Mouse (Mus musculus) c-Kit-positive CD71-positive TER-119-negative erythroid progenitor cells, embryonic 14.5 days (primary cell): ENCODE measurements around the gene Rexo1.

Experiments used
- DNase-seq: peaks from one replicate; pipeline ENCODE4 v3.0.0-alpha.2; 2013; ENCODE audit warnings: low read depth

The Rexo1 gene

GRCm38 (mm10) chr10:80553997-80554396 is 7.4 kb downstream of the Rexo1 start:
- DNase-seq: no peak

DNA sequence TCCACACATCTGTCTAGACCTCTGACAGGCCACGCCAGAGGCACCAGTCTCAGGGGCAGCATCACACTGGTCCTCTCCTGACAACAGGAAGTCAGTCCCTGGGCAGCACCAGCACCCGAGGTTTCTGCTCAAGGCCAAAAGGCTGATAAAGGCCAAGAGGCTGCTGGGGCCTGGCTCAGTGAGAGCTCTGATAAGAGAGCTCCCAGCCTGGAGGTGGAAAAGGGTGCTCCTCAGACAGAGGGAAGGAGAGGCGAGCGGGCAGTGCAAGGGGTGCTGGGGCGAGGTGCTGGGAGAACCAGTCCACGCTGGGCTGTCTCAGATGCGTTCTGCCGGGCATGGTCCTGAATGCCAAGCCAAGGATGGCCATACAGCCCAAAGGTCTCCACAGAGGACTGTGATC is 7.8 kb downstream of the Rexo1 start:
- DNase-seq: no peak

DNA sequence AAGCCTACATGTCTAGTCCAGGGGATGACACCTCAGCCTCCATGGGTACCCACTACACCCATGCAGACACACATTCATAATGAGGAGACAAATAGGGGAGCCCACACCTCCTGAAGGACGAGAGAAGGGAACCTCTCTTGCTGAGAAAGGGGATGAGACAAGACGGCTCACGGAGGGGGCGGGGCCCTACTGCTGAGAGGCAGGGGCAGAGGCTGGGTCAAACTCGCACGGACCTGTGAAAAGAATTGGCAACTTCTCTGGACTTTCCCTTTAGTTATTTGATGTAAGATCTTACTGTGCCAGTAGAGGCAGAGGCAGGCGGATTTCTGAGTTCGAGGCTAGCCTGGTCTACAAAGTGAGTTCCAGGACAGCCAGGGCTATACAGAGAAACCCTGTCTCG is 9.0 kb downstream of the Rexo1 start:
- DNase-seq: no peak

- no peak for DNase-seq
These were observed 12.1 kb downstream of the Rexo1 start for GRCm38 (mm10) chr10:80549279-80549678.

- DNase-seq: no peak
These were observed 12.8 kb downstream of the Rexo1 start for GRCm38 (mm10) chr10:80548428-80549006.

DNA sequence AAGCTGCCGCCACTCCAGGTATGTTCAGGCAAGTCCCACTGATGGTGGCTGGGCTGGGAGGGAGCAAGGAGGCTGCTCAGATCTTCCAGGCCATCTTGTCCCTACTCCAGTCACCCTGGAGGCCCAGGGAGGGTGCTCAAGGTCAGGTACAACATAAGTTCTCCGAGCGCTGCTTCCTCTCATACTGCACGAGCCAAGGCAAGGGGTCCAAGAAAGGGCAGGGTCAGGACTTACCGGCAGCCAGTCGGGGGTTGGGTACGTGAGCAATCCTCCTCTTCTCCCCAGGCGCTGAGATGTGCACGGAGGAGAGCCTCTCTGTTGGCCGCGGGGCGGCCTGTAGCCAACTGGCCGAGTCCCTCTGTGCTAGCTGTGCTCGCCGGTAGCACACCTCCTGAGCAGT is 13.8 kb downstream of the Rexo1 start:
- no peak for DNase-seq

DNA sequence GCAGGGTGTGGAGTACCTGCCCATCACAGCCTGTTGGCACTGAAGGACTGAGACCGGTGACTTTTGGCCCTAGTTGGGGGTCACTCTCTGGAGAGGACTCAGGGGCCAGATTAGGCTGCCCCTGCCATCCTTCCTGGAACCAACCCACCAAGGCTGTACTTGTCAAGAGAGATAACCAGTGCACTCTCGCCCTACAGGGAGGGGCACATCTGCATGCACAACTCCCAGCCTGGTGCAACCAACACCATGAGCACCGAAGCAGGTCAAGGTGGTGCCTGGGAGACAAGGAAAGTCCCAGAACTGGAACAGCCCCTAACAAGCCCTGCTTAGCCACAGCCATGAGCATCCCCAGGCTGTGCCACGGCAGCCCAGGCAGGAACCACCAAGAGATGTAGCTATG is 14.4 kb downstream of the Rexo1 start:
- no peak for DNase-seq

DNA sequence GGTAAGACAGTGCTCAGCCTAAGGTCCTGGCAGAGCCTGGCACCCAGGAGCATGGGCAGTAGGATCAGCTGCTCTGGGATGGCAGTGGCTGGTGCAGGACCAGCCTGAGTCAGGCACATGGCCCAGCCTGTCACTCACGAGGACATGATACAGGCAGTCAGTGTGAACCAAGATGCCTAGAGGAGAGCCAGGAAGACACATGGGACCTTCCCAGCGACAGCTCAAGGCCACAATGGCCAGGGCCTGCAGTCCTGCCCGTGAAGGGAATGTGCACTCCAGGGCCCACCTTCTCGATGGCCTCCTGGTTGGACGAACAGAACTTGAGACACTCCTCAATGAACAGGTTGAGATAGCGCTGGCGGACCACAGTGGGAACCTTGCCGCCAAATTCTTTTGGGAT is 15.8 kb downstream of the Rexo1 start:
- no peak for DNase-seq

DNA sequence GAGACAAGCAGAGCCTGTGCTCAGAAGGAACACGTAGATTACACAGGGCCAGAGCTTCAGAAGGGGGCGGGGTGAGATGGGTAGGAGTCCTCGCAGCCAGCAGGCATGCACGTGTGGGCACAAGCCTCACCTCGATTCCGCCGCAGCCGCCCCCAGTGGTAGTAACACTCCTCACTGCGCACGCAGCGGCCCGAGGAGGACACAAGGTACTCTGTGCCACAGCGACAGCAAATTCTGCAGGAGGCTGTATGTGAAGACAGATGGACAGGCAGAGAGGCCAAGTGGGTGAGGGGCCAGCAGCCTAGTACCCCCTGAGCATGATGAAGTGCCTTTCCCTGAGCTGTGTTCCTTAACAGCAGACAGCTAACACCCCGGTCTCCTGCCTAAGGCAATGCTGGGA is 17.5 kb downstream of the Rexo1 start:
- DNase-seq: no peak

GRCm38 (mm10) chr10:80539493-80539892 is 21.9 kb downstream of the Rexo1 start:
- no peak for DNase-seq

DNA sequence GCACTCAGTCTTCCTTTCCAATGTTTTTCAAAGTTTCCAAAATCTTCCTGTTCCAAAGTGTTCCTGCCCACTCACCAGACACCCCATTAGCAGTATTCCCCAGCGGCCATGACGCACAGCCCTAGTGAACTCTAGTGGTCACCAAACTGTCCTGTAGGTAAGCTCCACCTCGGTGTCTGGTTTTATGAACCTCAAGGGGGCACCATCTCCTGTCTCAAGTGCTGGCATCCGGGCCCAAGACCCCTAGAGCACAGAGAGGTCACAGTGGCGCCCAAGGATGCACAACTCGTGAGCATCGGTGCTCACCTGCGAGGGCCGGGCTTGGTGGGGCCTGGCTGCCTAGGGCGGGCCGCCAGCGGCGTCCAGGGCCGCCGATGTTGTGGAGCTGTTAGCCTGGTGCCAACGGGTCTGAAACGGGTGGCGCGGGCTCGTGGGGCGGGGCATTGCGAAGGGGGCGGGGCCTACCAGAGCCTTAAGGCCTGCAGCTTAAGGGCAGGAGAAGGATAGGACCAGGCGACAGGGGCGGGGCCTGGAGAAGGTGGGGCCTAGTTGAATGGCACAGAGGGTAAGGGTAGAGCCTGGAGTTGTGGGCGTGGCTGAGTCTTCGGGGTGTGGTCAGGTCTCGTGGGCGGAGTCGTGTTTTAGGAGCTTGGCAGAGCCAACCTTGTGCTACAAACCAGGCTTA is 22.5 kb downstream of the Rexo1 start, which contains the start of gene Atp8b3:
Gene Atp8b3, minus strand, starts transcription at position 415 of the 685 bp plus-strand sequence.
- DNase-seq: peak; percentile 100

GRCm38 (mm10) chr10:80538180-80538579 is 23.2 kb downstream of the Rexo1 start:
- no peak for DNase-seq

- DNase-seq: peak; percentile 69
These were observed 25.6 kb downstream of the Rexo1 start for GRCm38 (mm10) chr10:80535711-80536110.

- DNase-seq: peak; percentile 66
These were observed 26.3 kb downstream of the Rexo1 start for GRCm38 (mm10) chr10:80535071-80535470.

DNA sequence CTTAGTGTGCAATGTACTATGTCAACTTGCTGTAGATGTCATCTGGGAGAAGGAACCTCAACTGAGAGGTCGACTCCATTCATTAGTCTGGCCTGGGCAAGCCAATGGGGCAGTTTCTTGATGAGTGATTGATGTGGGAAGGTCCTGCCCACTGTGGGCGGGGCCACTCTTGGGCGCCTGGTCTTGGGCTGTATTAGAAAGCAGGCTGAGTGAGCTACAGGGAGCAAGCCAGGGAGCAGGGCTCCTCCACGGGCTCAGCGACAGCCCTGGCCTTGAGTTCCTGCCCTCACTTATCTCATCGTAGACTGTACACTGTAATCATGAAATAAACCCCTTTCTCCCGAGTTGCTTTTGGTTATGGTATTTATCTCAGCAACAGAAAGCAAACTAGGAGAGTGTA is 27.7 kb downstream of the Rexo1 start:
- DNase-seq: peak; percentile 85

DNA sequence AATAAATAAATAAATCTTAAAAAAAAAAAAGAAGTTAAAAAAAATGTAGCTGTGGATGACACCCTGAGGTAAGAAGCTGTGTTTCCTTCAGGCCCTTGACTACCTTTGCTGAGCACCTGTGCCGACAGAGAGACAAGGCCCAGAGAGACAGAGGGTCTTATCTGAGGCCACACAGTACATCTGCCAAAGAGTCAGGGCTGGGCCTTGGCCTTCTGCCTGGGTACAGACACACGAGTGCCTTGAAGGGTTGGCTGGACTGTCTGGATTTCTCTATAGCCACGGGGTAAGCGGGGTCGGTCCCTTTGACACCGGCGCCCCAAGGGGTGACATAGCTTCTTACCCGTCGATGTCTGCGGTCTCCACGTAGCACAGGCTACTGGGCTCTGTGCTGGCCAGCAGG is 28.6 kb downstream of the Rexo1 start:
- no peak for DNase-seq

DNA sequence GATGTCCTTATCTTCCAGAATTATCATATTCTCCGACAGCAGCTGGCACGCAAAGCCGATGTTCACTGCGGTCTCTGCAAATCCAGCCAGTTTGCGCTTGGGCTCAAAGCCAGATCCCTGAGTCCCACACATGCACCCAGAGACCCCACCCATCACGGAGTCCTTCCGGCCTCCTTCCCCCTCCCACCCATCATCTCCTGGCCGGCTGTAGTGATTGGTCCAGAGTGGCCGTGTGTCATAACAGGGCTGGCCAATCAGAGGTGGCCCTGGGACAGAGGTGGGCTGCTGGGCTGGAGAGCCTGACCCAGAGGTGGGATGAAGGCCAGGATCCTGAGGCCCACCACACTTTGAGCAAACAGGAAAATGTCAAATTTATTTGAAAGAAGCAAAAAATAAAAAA is 35.2 kb downstream of the Rexo1 start:
- DNase-seq: no peak

- DNase-seq: no peak
These were observed 38.1 kb downstream of the Rexo1 start for GRCm38 (mm10) chr10:80523299-80523698.

GRCm38 (mm10) chr10:80519287-80519686 is 42.1 kb downstream of the Rexo1 start:
- no peak for DNase-seq

DNA sequence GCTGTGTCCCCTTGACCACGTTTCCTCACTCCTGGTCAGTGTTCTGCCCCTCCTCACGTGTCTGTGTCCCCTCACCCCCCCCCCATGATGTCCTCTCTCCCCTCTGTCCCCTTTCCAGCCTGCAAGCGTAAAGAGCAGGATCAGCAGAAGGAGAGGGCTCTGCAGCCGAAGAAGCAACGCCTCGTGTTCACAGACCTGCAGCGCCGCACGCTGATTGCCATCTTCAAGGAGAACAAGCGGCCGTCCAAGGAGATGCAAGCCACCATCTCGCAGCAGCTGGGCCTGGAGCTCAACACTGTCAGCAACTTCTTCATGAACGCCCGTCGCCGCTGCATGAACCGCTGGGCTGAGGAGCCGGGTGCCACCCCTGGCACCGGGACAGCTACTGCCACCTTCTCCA is 47.6 kb downstream of the Rexo1 start:
- no peak for DNase-seq

- no peak for DNase-seq
These were observed 51.1 kb downstream of the Rexo1 start for GRCm38 (mm10) chr10:80510273-80510660.

DNA sequence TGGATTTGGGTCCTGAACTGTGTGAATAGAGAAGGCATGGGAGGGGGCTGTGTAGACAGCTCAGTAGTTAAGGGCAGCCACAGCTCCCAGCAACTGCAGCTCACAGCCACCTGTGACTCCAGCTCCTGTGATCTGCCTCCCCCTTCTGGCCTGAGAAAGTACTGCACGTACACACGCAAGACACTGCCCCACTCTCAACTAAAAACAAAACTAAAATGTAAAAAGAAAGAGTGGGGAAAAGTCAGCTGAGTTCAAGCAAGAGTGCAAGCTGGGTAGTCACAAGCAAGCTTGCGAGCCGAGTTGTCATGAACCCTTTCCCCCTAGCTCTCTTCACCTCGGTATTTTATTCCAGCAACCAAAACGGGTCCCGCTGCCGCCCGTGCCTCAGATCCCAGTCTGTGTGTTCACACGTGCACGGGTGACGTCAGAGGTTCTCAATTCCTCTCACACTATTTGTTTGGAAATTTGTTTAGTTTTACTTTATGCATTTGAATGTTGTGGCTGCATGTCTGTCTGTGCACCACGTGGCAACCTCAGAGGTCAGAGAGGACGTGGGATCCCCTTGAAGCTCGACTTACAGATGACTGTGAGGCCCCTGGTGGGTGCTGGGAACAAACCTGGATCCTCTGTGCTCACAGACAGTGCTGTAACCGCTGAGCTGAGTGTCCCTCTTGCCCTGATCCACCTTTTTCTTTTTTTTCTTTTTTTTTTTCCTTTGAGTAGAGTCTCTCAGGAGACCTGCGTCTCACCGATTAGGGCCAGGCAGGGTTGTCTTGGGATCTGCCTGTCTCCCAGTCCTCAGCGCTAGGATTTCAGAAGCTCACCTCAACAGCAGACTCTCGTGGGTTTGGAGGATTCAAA is 51.7 kb downstream of the Rexo1 start:
- DNase-seq: peak; percentile 71

DNA sequence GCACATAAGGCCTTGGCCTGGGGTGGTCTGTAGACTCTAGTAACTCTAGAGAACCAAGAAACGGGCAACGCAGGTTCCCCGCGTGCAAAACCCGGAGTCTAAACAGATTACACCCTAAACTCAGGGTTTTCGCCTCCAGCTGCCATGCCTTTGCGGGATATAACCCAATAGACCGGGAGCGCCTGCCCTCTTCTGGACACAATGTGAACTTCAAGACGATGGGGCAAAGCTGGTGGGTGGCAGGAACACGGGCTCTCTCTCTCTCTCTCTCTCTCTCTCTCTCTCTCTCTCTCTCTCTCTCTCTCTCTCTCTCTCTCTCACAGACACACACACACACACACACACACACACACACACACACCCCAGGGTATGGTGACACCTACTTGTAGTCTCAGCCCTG is 55.1 kb downstream of the Rexo1 start:
- DNase-seq: peak; percentile 61
